In the genomic region with DNA sequence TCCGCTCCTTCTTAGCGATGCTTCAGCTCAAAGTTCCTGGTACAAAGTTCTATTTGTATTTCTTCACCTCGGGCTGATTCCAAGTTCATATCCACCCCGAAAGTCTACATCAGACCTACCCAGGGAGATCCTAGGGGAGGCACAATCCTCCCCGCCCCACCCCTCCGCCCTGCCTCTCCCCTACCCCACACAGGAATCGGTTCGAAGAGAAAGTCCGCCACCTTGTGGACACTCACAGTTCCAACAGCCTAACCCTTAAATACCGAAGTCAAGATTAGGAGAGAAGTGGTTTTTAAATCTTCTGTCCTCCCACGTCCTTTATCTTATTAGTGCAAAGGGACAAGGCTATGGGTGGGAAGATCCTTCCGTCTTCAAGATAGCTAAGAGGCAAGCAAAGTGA, we compare ENCODE assay signal across 7 mouse cellular contexts. TPM values are rescaled to one million over a fixed set of nuclear protein-coding genes. Genes with fewer than 3 reads are reported as not detected.
DNase-seq lines count a peak whose midpoint lies in the region; ATAC-seq lines count a peak whose summit lies in the region.

No protein-coding gene starts in this region.

- DNase-seq in ZHBTc4 (ENCODE audit: low read depth, low spot score), result peak; percentile 88
- DNase-seq in cerebellum, postnatal 4 days (ENCODE audit: low spot score in 2 of 2), result peak; percentile 48 to 71
- peak; percentile 71 for DNase-seq in gastrocnemius, postnatal 14 days
- peak; percentile 77 for DNase-seq in induced T-regulatory cell, adult 2 months (ENCODE audit: low read depth)
- peak; percentile 80 for DNase-seq in limb, embryonic 10.5 days (ENCODE audit: low spot score)
- peak; percentile 39 to 73 for DNase-seq in spleen, postnatal 10 days (ENCODE audit: low spot score in 2 of 2)

- peak overlapping the region; percentile 39 for H3K4me2 ChIP-seq in midbrain, embryonic 13.5 days (replicated peaks)

- 6% methylated on average over 12 of the region's 12 CpGs for WGBS in limb, embryonic 10.5 days
- WGBS in midbrain, embryonic 13.5 days, result 4% methylated on average over 12 of the region's 12 CpGs

- intact Hi-C loops in gastrocnemius, postnatal 14 days (cut with DNase I; ENCODE audit: low total_unique reads), result loop anchor here (5.0 kb wide), 1 partner anchor 114 kb away; no protein-coding TSS in a partner anchor

- no peak for ATAC-seq in midbrain, embryonic 13.5 days

- peaks cover 26% of the 10 kb centered on the region for H3K4me1 ChIP-seq in limb, embryonic 10.5 days
- peaks cover 30% of the 10 kb centered on the region for H3K4me1 ChIP-seq in midbrain, embryonic 13.5 days (replicated peaks)

- H3K9ac ChIP-seq in midbrain, embryonic 13.5 days (replicated peaks), result no peak overlapping the region

- no peak overlapping the region for H3K27ac ChIP-seq in limb, embryonic 10.5 days
- H3K27ac ChIP-seq in midbrain, embryonic 13.5 days, result no peak overlapping the region

- H3K4me3 ChIP-seq in limb, embryonic 10.5 days, result peak overlapping the region; percentile 32
- H3K4me3 ChIP-seq in midbrain, embryonic 13.5 days (replicated peaks), result no peak overlapping the region

- H3K27me3 ChIP-seq in limb, embryonic 10.5 days (ENCODE audit: low read depth, poor library complexity, severe bottlenecking), result peaks cover 18% of the 10 kb centered on the region
- peaks cover 19% of the 10 kb centered on the region; the same call in 1 of the 2 replicates for H3K27me3 ChIP-seq in midbrain, embryonic 13.5 days

- H3K9me3 ChIP-seq in limb, embryonic 10.5 days (replicated peaks), result no peaks in the 10 kb centered on the region
- no peaks in the 10 kb centered on the region for H3K9me3 ChIP-seq in midbrain, embryonic 13.5 days

- no peaks in the 10 kb centered on the region for H3K36me3 ChIP-seq in limb, embryonic 10.5 days
- no peaks in the 10 kb centered on the region for H3K36me3 ChIP-seq in midbrain, embryonic 13.5 days

RNA-seq across cellular contexts. Expression of gene Tmem220, which starts 4.0 kb away (rescaled TPM):
- 1 to 10 TPM; 1.0 TPM for total RNA-seq in gastrocnemius, postnatal 14 days (2021)
- 1.1 and 2.0 TPM in 2 replicates for polyA plus RNA-seq in limb, embryonic 10.5 days (2016; fragmentation: Nextera tagmentation; extraction: Ambion mirVana)
- polyA plus RNA-seq in midbrain, embryonic 13.5 days (2015; fragmentation: Nextera tagmentation; extraction: Ambion mirVana), result 0.89 and 0.93 TPM in 2 replicates

RNA-seq across cellular contexts. Expression of gene Adprm, which starts 31.4 kb away (rescaled TPM):
- total RNA-seq in gastrocnemius, postnatal 14 days (2021), result 1 to 10 TPM; 5.6 to 7.8 TPM
- polyA plus RNA-seq in limb, embryonic 10.5 days (2016; fragmentation: Nextera tagmentation; extraction: Ambion mirVana), result 31.3 and 34.0 TPM in 2 replicates
- 37.0 and 38.5 TPM in 2 replicates for polyA plus RNA-seq in midbrain, embryonic 13.5 days (2015; fragmentation: Nextera tagmentation; extraction: Ambion mirVana)

RNA-seq across cellular contexts. Expression of gene Sco1, which starts 31.5 kb away (rescaled TPM):
- total RNA-seq in gastrocnemius, postnatal 14 days (2021), result 1 to 10 TPM; 8.5 to 8.6 TPM
- polyA plus RNA-seq in limb, embryonic 10.5 days (2016; fragmentation: Nextera tagmentation; extraction: Ambion mirVana), result 22.8 and 24.7 TPM in 2 replicates
- 15.1 and 16.4 TPM in 2 replicates for polyA plus RNA-seq in midbrain, embryonic 13.5 days (2015; fragmentation: Nextera tagmentation; extraction: Ambion mirVana)

RNA-seq across cellular contexts. Expression of gene Myh3, which starts 57.2 kb away (rescaled TPM):
- total RNA-seq in gastrocnemius, postnatal 14 days (2021), result 10 to 100 TPM; 33.8 to 49.2 TPM
- polyA plus RNA-seq in limb, embryonic 10.5 days (2016; fragmentation: Nextera tagmentation; extraction: Ambion mirVana), result 0.24 and 0.78 TPM in 2 replicates
- polyA plus RNA-seq in midbrain, embryonic 13.5 days (2015; fragmentation: Nextera tagmentation; extraction: Ambion mirVana), result 0.35 and 0.39 TPM in 2 replicates
